Mouse (Mus musculus): ENCODE results near the gene Smagp. TPM values are rescaled to one million over a fixed set of nuclear protein-coding genes. Genes with fewer than 3 reads are reported as not detected.
A peak's percentile ranks its signal among the peaks of the same experiment; 100 is the strongest.

Gene Smagp
- total and polyA plus RNA-seq, 2 experiments = 13.0 to 57.0 TPM

GRCm38 (mm10) chr15:100675486-100675885 lies 38.7 kb upstream of the Smagp start:
- no peak for TF ChIP-seq CTCF (IDR thresholded peaks at IDR 0.05; ENCODE audit: low read depth, low read length)
- TF ChIP-seq POLR2A (IDR thresholded peaks at IDR 0.05; ENCODE audit: extremely low read depth, insufficient read depth, low read length) = no peak
- no peak overlapping the region for H3K4me3 ChIP-seq (ENCODE audit: insufficient read depth, low read depth, low read length)
- H3K27ac ChIP-seq (replicated peaks; ENCODE audit: insufficient read depth, low read depth, low read length) = peak overlapping the region; percentile 70
- WGBS = 90% methylated on average over 3 of the region's 3 CpGs
- peaks cover 21% of the 10 kb centered on the region for H3K4me1 ChIP-seq (ENCODE audit: control insufficient read depth, insufficient read depth, low read length)
- H3K36me3 ChIP-seq (ENCODE audit: control insufficient read depth, insufficient read depth, low read length) = no peaks in the 10 kb centered on the region
- H3K27me3 ChIP-seq (ENCODE audit: control insufficient read depth, insufficient read depth, low read length) = no peaks in the 10 kb centered on the region
- H3K9ac ChIP-seq (ENCODE audit: low read depth, low read length) = no peak overlapping the region
- H3K79me2 ChIP-seq (ENCODE audit: control insufficient read depth, insufficient read depth, low read length) = no peaks in the 10 kb centered on the region
- no peak for DNase-seq (ENCODE audit: extremely low read depth, low read depth, low spot score)

GRCm38 (mm10) chr15:100674566-100674965 lies 37.8 kb upstream of the Smagp start:
- H3K4me1 ChIP-seq (ENCODE audit: control insufficient read depth, insufficient read depth, low read length) = peaks cover 14% of the 10 kb centered on the region; the same call in 1 of the 2 replicates
- no peaks in the 10 kb centered on the region for H3K79me2 ChIP-seq (ENCODE audit: control insufficient read depth, insufficient read depth, low read length)
- DNase-seq (ENCODE audit: extremely low read depth, low read depth, low spot score) = no peak
- peak overlapping the region; percentile 70 for H3K27ac ChIP-seq (replicated peaks; ENCODE audit: insufficient read depth, low read depth, low read length)
- no peak for TF ChIP-seq CTCF (IDR thresholded peaks at IDR 0.05; ENCODE audit: low read depth, low read length)
- TF ChIP-seq POLR2A (IDR thresholded peaks at IDR 0.05; ENCODE audit: extremely low read depth, insufficient read depth, low read length) = no peak
- H3K27me3 ChIP-seq (ENCODE audit: control insufficient read depth, insufficient read depth, low read length) = no peaks in the 10 kb centered on the region
- H3K4me3 ChIP-seq (ENCODE audit: insufficient read depth, low read depth, low read length) = no peak overlapping the region
- no peaks in the 10 kb centered on the region for H3K36me3 ChIP-seq (ENCODE audit: control insufficient read depth, insufficient read depth, low read length)
- H3K9ac ChIP-seq (ENCODE audit: low read depth, low read length) = no peak overlapping the region
- WGBS = 69% methylated on average over 10 of the region's 10 CpGs

- H3K27ac ChIP-seq (replicated peaks; ENCODE audit: insufficient read depth, low read depth, low read length) = peak overlapping the region; percentile 70
- H3K79me2 ChIP-seq (ENCODE audit: control insufficient read depth, insufficient read depth, low read length) = no peaks in the 10 kb centered on the region
- peak; percentile 56 for DNase-seq (ENCODE audit: extremely low read depth, low read depth, low spot score)
- TF ChIP-seq CTCF (IDR thresholded peaks at IDR 0.05; ENCODE audit: low read depth, low read length) (no peak), POLR2A (IDR thresholded peaks at IDR 0.05; ENCODE audit: extremely low read depth, insufficient read depth, low read length) (no peak)
- H3K4me3 ChIP-seq (ENCODE audit: insufficient read depth, low read depth, low read length) = no peak overlapping the region
- no peak overlapping the region for H3K9ac ChIP-seq (ENCODE audit: low read depth, low read length)
- H3K4me1 ChIP-seq (ENCODE audit: control insufficient read depth, insufficient read depth, low read length) = peaks cover 12% of the 10 kb centered on the region; the same call in 1 of the 2 replicates
- 68% methylated on average over 12 of the region's 12 CpGs for WGBS
- no peaks in the 10 kb centered on the region for H3K36me3 ChIP-seq (ENCODE audit: control insufficient read depth, insufficient read depth, low read length)
- no peaks in the 10 kb centered on the region for H3K27me3 ChIP-seq (ENCODE audit: control insufficient read depth, insufficient read depth, low read length)
These were observed 37.0 kb upstream of the Smagp start for GRCm38 (mm10) chr15:100673585-100674391.

- no peak for TF ChIP-seq CTCF (IDR thresholded peaks at IDR 0.05; ENCODE audit: low read depth, low read length)
- no peak for TF ChIP-seq POLR2A (IDR thresholded peaks at IDR 0.05; ENCODE audit: extremely low read depth, insufficient read depth, low read length)
- H3K9ac ChIP-seq (ENCODE audit: low read depth, low read length) = no peak overlapping the region
- WGBS = 73% methylated on average over 5 of the region's 5 CpGs
- no peak overlapping the region for H3K27ac ChIP-seq (replicated peaks; ENCODE audit: insufficient read depth, low read depth, low read length)
- no peaks in the 10 kb centered on the region for H3K36me3 ChIP-seq (ENCODE audit: control insufficient read depth, insufficient read depth, low read length)
- no peaks in the 10 kb centered on the region for H3K27me3 ChIP-seq (ENCODE audit: control insufficient read depth, insufficient read depth, low read length)
- peaks cover 7% of the 10 kb centered on the region; the same call in 1 of the 2 replicates for H3K4me1 ChIP-seq (ENCODE audit: control insufficient read depth, insufficient read depth, low read length)
- H3K4me3 ChIP-seq (ENCODE audit: insufficient read depth, low read depth, low read length) = no peak overlapping the region
- H3K79me2 ChIP-seq (ENCODE audit: control insufficient read depth, insufficient read depth, low read length) = no peaks in the 10 kb centered on the region
- no peak for DNase-seq (ENCODE audit: extremely low read depth, low read depth, low spot score)
These were observed 34.1 kb upstream of the Smagp start for GRCm38 (mm10) chr15:100670833-100671232.

GRCm38 (mm10) chr15:100670004-100670403 lies 33.3 kb upstream of the Smagp start:
- Histone ChIP-seq H3K79me2 (ENCODE audit: control insufficient read depth, insufficient read depth, low read length) (no peaks in the 10 kb centered on the region), H3K27ac (replicated peaks; ENCODE audit: insufficient read depth, low read depth, low read length) (no peak overlapping the region), H3K9ac (ENCODE audit: low read depth, low read length) (no peak overlapping the region), H3K27me3 (ENCODE audit: control insufficient read depth, insufficient read depth, low read length) (no peaks in the 10 kb centered on the region), H3K4me3 (ENCODE audit: insufficient read depth, low read depth, low read length) (no peak overlapping the region), H3K4me1 (ENCODE audit: control insufficient read depth, insufficient read depth, low read length) (peaks cover 7% of the 10 kb centered on the region; the same call in 1 of the 2 replicates), H3K36me3 (ENCODE audit: control insufficient read depth, insufficient read depth, low read length) (no peaks in the 10 kb centered on the region)
- TF ChIP-seq POLR2A (IDR thresholded peaks at IDR 0.05; ENCODE audit: extremely low read depth, insufficient read depth, low read length) = no peak
- no peak for TF ChIP-seq CTCF (IDR thresholded peaks at IDR 0.05; ENCODE audit: low read depth, low read length)
- WGBS = 89% methylated on average over 8 of the region's 8 CpGs
- DNase-seq (ENCODE audit: extremely low read depth, low read depth, low spot score) = no peak

GRCm38 (mm10) chr15:100669337-100669736 lies 32.6 kb upstream of the Smagp start, which contains the start of gene Bin2:
Gene Bin2, minus strand, starts transcription at chr15:100669553.
- 83% methylated on average over 19 of the region's 20 CpGs for WGBS
- Histone ChIP-seq H3K27me3 (ENCODE audit: control insufficient read depth, insufficient read depth, low read length) (no peaks in the 10 kb centered on the region), H3K4me1 (ENCODE audit: control insufficient read depth, insufficient read depth, low read length) (peaks cover 2% of the 10 kb centered on the region; the same call in 1 of the 2 replicates), H3K36me3 (ENCODE audit: control insufficient read depth, insufficient read depth, low read length) (no peaks in the 10 kb centered on the region), H3K27ac (replicated peaks; ENCODE audit: insufficient read depth, low read depth, low read length) (0 out of 2 replicates have a peak within 1 kb of the TSS, but pooled peaks have one; percentile 22), H3K4me3 (ENCODE audit: insufficient read depth, low read depth, low read length) (peak within 1 kb of the TSS; percentile 71), H3K79me2 (ENCODE audit: control insufficient read depth, insufficient read depth, low read length) (no peaks in the 10 kb centered on the region), H3K9ac (ENCODE audit: low read depth, low read length) (peak within 1 kb of the TSS; percentile 66)
- TF ChIP-seq POLR2A (IDR thresholded peaks at IDR 0.05; ENCODE audit: extremely low read depth, insufficient read depth, low read length) (no peak), CTCF (IDR thresholded peaks at IDR 0.05; ENCODE audit: low read depth, low read length) (no peak)
- no peak for DNase-seq (ENCODE audit: extremely low read depth, low read depth, low spot score)

All from liver, adult 2 months (tissue).